Mouse (Mus musculus) skeletal muscle tissue, adult 2 months (tissue): ENCODE results near the gene Bcam.
"Not testable (repeated sequence)": the region's sequence is repeated elsewhere in the genome, so short reads cannot be mapped to it uniquely, and the experiment has no call there.

Experiments used
- DNase-seq: peaks from one replicate; pipeline ENCODE4 v3.0.0-alpha.2; 2012; ENCODE audit warnings: low read depth, low spot score

Gene Bcam

GRCm38 (mm10) chr7:19770984-19771391, at the start of gene Bcam:
Gene Bcam, minus strand, starts transcription at chr7:19771016.
- no peak for DNase-seq

- no peak for DNase-seq
Observed at GRCm38 (mm10) chr7:19818875-19819274, 48.1 kb upstream of the Bcam start.

- DNase-seq, result peak; percentile 55
Observed at GRCm38 (mm10) chr7:19818440-19818839, 47.6 kb upstream of the Bcam start.

GRCm38 (mm10) chr7:19817382-19818105, 46.7 kb upstream of the Bcam start:
- DNase-seq, result peak; percentile 80

- DNase-seq, result peak; percentile 75
Observed at GRCm38 (mm10) chr7:19816224-19816771, 45.5 kb upstream of the Bcam start.

- DNase-seq, result no peak
Observed at GRCm38 (mm10) chr7:19815296-19816223, 44.7 kb upstream of the Bcam start.

GRCm38 (mm10) chr7:19813579-19814122, 42.8 kb upstream of the Bcam start:
- DNase-seq, result no peak

- DNase-seq, result no peak
Observed at GRCm38 (mm10) chr7:19813161-19813560, 42.3 kb upstream of the Bcam start.

- no peak for DNase-seq
Observed at GRCm38 (mm10) chr7:19811114-19811513, 40.3 kb upstream of the Bcam start.

- no peak for DNase-seq
Observed at GRCm38 (mm10) chr7:19809369-19809768, 38.6 kb upstream of the Bcam start.

GRCm38 (mm10) chr7:19806356-19806969, 35.6 kb upstream of the Bcam start:
- DNase-seq, result no peak

GRCm38 (mm10) chr7:19802995-19803394, 32.2 kb upstream of the Bcam start:
- DNase-seq, result no peak

- no peak for DNase-seq
Observed at GRCm38 (mm10) chr7:19800764-19801163, 29.9 kb upstream of the Bcam start.

GRCm38 (mm10) chr7:19796697-19797588, 26.1 kb upstream of the Bcam start, which contains the start of gene Cblc:
Gene Cblc, minus strand, starts transcription at chr7:19796809.
- DNase-seq, result peak; percentile 67

- no peak for DNase-seq
Observed at GRCm38 (mm10) chr7:19796254-19796653, 25.4 kb upstream of the Bcam start.

- DNase-seq, result no peak
Observed at GRCm38 (mm10) chr7:19795236-19795635, 24.4 kb upstream of the Bcam start.

GRCm38 (mm10) chr7:19792701-19793630, 22.1 kb upstream of the Bcam start:
- DNase-seq, result no peak

- not testable (repeated sequence) for DNase-seq
Observed at GRCm38 (mm10) chr7:19791504-19791903, 20.7 kb upstream of the Bcam start.

- peak; percentile 79 for DNase-seq
Observed at GRCm38 (mm10) chr7:19789904-19790347, 19.1 kb upstream of the Bcam start.
